Mouse (Mus musculus): ENCODE data around the gene Olfr198. TPM values are rescaled to one million over a fixed set of nuclear protein-coding genes. Genes with fewer than 3 reads are reported as not detected.
"Not testable (repeated sequence)": the region's sequence is repeated elsewhere in the genome, so short reads cannot be mapped to it uniquely, and the experiment has no call there.

The Olfr198 gene
- polyA plus RNA-seq (2015; fragmentation: Nextera tagmentation; extraction: Ambion mirVana), result not detected in 2 replicates

GRCm38 (mm10) chr16:59203433-59203832 is at the start of gene Olfr198:
Gene Olfr198 (minus strand): TSS chr16:59203533.
- not testable (repeated sequence) for H3K4me3 ChIP-seq; H3K9me3 ChIP-seq; H3K27me3 ChIP-seq; H3K9ac ChIP-seq (replicated peaks); H3K27ac ChIP-seq (replicated peaks); ATAC-seq (replicated peaks); H3K36me3 ChIP-seq; H3K4me1 ChIP-seq; H3K4me2 ChIP-seq (replicated peaks)
- WGBS, result 74% methylated on average over 1 of the region's 1 CpGs

DNA sequence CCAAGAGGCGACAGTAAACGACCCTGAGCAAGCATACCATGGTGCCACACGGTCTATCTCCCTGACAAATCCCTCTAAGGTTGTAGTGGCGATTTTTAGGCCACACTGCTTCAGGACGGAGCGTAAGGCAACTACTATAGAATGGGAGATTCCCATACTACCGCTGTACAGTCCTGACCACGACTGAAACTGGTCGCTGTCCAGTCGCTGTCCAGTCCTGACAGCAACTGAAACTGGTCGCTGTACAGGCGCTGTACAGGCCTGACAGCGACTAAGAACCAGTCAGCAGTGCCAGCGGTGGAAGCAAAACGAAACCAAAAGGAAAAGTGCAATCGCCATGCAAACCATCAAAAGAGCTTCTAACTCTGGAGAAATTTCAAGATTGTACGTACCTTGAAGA is 46.4 kb upstream of the Olfr198 start:
- Histone ChIP-seq H3K36me3 (no peaks in the 10 kb centered on the region), H3K4me2 (replicated peaks) (no peak overlapping the region), H3K27me3 (no peaks in the 10 kb centered on the region), H3K9ac (replicated peaks) (no peak overlapping the region), H3K4me3 (no peak overlapping the region), H3K4me1 (no peaks in the 10 kb centered on the region), H3K9me3 (no peaks in the 10 kb centered on the region), H3K27ac (replicated peaks) (no peak overlapping the region)
- ATAC-seq (replicated peaks), result no peak
- WGBS, result 88% methylated on average over 17 of the region's 17 CpGs

- H3K9ac ChIP-seq (replicated peaks); ATAC-seq (replicated peaks); H3K27me3 ChIP-seq; H3K4me2 ChIP-seq (replicated peaks); H3K4me1 ChIP-seq; H3K4me3 ChIP-seq; H3K9me3 ChIP-seq; H3K27ac ChIP-seq (replicated peaks); H3K36me3 ChIP-seq: not testable (repeated sequence)
- 79% methylated on average over 1 of the region's 1 CpGs for WGBS
These were observed 16.3 kb upstream of the Olfr198 start, which contains the start of gene Olfr199 for GRCm38 (mm10) chr16:59219667-59220066. Gene Olfr199 (minus strand): TSS chr16:59219767.

- H3K36me3 ChIP-seq; ATAC-seq (replicated peaks); H3K27ac ChIP-seq (replicated peaks); H3K27me3 ChIP-seq; H3K4me3 ChIP-seq; H3K9ac ChIP-seq (replicated peaks); H3K4me1 ChIP-seq; H3K9me3 ChIP-seq; H3K4me2 ChIP-seq (replicated peaks): not testable (repeated sequence)
- WGBS, result 73% methylated on average over 3 of the region's 3 CpGs
These were observed 14.5 kb upstream of the Olfr198 start for GRCm38 (mm10) chr16:59217861-59218260.

DNA sequence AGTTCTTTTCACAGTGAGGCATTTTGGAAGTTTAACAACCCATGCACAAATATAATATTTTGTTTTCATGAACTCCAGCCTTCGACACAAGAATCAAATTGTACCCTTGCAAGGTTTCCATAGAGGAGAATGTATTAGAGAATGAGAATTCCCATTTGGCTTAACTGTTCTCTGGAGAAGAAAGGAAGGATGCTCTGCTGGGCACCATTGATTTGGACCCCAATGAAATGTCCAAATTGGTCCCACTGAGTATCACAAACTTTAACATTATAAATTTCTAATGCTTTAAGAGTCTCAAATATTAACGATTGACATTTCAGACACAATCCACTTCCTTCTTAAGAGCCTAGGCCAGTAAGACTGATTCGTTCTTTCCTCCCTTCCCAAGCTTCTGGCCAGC is 33.0 kb downstream of the Olfr198 start, which contains the start of gene Olfr196:
Olfr196 (minus strand) TSS at position 101 of the 400 bp plus-strand sequence.
- WGBS, result 78% methylated on average over 3 of the region's 3 CpGs
- Histone ChIP-seq H3K4me1 (no peaks in the 10 kb centered on the region), H3K9me3 (no peaks in the 10 kb centered on the region)

GRCm38 (mm10) chr16:59151996-59152395 is 51.3 kb downstream of the Olfr198 start:
- Histone ChIP-seq H3K36me3 (no peaks in the 10 kb centered on the region), H3K27me3 (no peaks in the 10 kb centered on the region), H3K4me3 (no peak overlapping the region), H3K4me1 (no peaks in the 10 kb centered on the region), H3K27ac (replicated peaks) (no peak overlapping the region), H3K9me3 (no peaks in the 10 kb centered on the region), H3K4me2 (replicated peaks) (no peak overlapping the region), H3K9ac (replicated peaks) (no peak overlapping the region)
- 83% methylated on average over 2 of the region's 2 CpGs for WGBS
- ATAC-seq (replicated peaks), result no peak

More for the DNA sequence above, 33.0 kb downstream of the Olfr198 start, which contains the start of gene Olfr196:
- Histone ChIP-seq H3K4me3 (no peak within 1 kb of the TSS), H3K9ac (replicated peaks) (no peak within 1 kb of the TSS), H3K36me3 (no peaks in the 10 kb centered on the region), H3K27me3 (no peaks in the 10 kb centered on the region), H3K27ac (replicated peaks) (no peak within 1 kb of the TSS), H3K4me2 (replicated peaks) (no peak within 1 kb of the TSS)
- no peak for ATAC-seq (replicated peaks)

Other genes with a start within 250 kb of the Olfr198 start
- not detected in 2 replicates for gene Olfr183, start 208.2 kb downstream of the Olfr198 start, polyA plus RNA-seq (2015; fragmentation: Nextera tagmentation; extraction: Ambion mirVana)
- gene Olfr186, start 173.2 kb downstream of the Olfr198 start, polyA plus RNA-seq (2015; fragmentation: Nextera tagmentation; extraction: Ambion mirVana), result not detected in 2 replicates
- gene Olfr187, start 163.8 kb downstream of the Olfr198 start, polyA plus RNA-seq (2015; fragmentation: Nextera tagmentation; extraction: Ambion mirVana), result not detected in 2 replicates
- not detected in 2 replicates for gene Olfr190, start 125.5 kb downstream of the Olfr198 start, polyA plus RNA-seq (2015; fragmentation: Nextera tagmentation; extraction: Ambion mirVana)
- not detected in 2 replicates for gene Olfr191, start 113.7 kb downstream of the Olfr198 start, polyA plus RNA-seq (2015; fragmentation: Nextera tagmentation; extraction: Ambion mirVana)
- not detected in 2 replicates for gene Olfr193, start 91.7 kb downstream of the Olfr198 start, polyA plus RNA-seq (2015; fragmentation: Nextera tagmentation; extraction: Ambion mirVana)
- not detected in 2 replicates for gene Olfr194, start 82.5 kb downstream of the Olfr198 start, polyA plus RNA-seq (2015; fragmentation: Nextera tagmentation; extraction: Ambion mirVana)
- gene Olfr195, start 56.5 kb downstream of the Olfr198 start, polyA plus RNA-seq (2015; fragmentation: Nextera tagmentation; extraction: Ambion mirVana), result not detected in 2 replicates
- not detected in 2 replicates for gene Olfr196, start 33.1 kb downstream of the Olfr198 start, polyA plus RNA-seq (2015; fragmentation: Nextera tagmentation; extraction: Ambion mirVana)
- not detected in 2 replicates for gene Olfr199, start 16.2 kb upstream of the Olfr198 start, polyA plus RNA-seq (2015; fragmentation: Nextera tagmentation; extraction: Ambion mirVana)
- not detected in 2 replicates for gene Olfr201, start 69.1 kb upstream of the Olfr198 start, polyA plus RNA-seq (2015; fragmentation: Nextera tagmentation; extraction: Ambion mirVana)
- not detected in 2 replicates for gene Olfr202, start 83.3 kb upstream of the Olfr198 start, polyA plus RNA-seq (2015; fragmentation: Nextera tagmentation; extraction: Ambion mirVana)
- not detected in 2 replicates for gene Olfr203, start 95.3 kb upstream of the Olfr198 start, polyA plus RNA-seq (2015; fragmentation: Nextera tagmentation; extraction: Ambion mirVana)
- gene Olfr204, start 114.7 kb upstream of the Olfr198 start, polyA plus RNA-seq (2015; fragmentation: Nextera tagmentation; extraction: Ambion mirVana), result not detected in 2 replicates
- not detected in 2 replicates for gene Olfr205, start 127.6 kb upstream of the Olfr198 start, polyA plus RNA-seq (2015; fragmentation: Nextera tagmentation; extraction: Ambion mirVana)
- not detected in 2 replicates for gene Olfr206, start 145.7 kb upstream of the Olfr198 start, polyA plus RNA-seq (2015; fragmentation: Nextera tagmentation; extraction: Ambion mirVana)
- not detected in 2 replicates for gene Olfr209, start 160.5 kb upstream of the Olfr198 start, polyA plus RNA-seq (2015; fragmentation: Nextera tagmentation; extraction: Ambion mirVana)
- gene Gabrr3, start 203.8 kb upstream of the Olfr198 start, polyA plus RNA-seq (2015; fragmentation: Nextera tagmentation; extraction: Ambion mirVana), result 0.06 TPM in 1 of 2 replicates, not detected in the other

All from forebrain, embryonic 15.5 days (tissue).